Mouse (Mus musculus): ENCODE data around the gene Rgma.

Gene Rgma

DNA sequence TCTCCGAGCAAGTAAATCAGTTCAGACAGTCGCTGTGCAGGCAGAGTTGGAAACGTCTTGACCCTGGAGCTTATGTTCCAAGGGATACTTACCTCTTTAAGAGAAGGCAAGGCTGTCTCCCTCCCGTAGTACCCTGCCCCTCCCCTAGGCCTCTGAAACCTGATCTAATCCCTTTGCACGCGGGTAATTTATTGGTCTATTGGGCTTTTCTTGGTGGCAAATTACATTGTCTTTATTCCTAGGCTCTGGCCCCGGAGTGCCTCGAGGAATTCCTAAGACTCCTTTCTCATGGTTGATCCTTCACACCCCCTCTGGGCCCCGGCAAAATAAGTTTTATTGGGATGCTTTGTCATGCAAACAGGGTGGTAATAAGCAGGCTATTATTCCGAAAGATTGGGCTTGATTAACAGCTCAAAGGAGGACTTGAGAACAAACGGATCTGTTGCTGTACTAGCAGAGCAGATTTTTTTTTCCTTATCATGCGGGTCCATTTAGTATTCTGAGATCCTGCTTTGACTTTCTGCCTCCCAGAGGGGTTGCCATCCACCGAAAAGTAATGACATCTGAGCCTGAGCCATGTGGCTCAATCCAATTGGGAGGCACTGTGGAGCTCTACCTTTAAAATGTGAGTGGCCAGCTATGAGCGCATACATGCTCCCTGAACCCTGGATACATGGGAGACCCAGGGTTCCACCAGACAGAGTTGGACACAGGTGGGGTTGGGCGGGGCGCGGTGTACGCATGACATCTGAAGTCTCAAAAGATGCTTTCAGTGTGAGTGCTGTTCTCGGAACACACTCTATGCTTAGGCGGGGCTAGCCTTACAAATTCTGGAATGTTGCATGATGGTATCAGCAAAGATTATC is 25.0 kb downstream of the Rgma start:
- DNase-seq (ENCODE audit: low read depth, low spot score), result no peak

DNA sequence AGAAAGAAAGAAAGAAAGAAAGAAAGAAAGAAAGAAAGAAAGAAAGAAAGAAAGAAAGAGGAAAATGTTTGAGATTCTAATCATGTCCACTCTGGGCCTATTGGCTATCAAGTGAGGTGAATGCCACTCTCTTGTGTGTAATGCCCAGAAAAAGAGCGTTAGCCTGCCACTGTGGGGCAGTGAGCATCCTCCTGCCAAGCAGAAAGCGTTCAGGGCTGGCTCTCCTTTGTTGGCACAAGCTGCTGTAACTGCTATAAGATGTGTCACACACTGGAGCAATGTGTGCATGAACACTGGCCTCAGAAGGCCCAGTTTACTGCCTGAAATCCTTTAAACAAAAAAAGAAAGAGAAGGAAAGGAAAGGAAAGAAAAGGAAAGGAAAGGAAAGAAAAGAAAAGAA is 26.8 kb downstream of the Rgma start:
- no peak for DNase-seq (ENCODE audit: low read depth, low spot score)

DNA sequence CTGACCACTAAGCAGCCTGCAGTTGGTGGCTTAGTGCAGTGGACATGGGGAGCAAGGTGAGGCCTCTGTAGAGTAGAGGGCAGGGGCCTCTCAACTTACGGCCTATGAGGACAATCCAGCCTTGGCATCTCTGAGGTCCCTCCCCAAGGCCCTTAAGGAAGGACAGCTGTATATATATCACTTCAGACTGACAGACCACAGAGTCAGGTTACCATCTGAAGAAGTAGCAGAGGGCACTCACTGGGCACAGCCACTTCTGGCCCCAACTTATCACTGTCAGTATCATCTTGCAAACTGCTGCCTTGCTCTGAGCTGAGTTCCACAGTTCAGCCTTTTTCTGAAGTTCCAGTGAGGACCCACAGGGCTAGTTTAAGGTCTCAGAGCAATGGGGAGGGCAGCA is 27.4 kb downstream of the Rgma start:
- DNase-seq (ENCODE audit: low read depth, low spot score), result no peak

DNA sequence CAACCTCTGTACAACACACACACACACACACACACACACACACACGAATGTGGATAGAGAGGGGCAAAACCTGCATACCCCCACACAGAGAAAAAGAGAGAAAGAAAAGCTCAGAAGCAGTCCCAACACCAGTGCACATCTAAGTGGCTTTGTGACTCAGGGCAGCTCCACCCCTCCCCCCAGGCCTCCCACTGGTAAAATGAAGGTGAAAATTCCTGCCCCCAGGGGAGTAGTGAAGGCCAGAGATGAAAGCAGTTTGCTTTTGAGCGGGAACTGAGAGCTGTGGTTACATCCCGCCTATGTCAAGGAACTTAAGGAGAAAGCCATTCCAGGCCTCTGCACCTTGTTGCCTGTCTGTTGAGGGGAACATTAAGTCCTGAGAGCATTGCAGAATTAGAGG is 28.2 kb downstream of the Rgma start:
- no peak for DNase-seq (ENCODE audit: low read depth, low spot score)

DNA sequence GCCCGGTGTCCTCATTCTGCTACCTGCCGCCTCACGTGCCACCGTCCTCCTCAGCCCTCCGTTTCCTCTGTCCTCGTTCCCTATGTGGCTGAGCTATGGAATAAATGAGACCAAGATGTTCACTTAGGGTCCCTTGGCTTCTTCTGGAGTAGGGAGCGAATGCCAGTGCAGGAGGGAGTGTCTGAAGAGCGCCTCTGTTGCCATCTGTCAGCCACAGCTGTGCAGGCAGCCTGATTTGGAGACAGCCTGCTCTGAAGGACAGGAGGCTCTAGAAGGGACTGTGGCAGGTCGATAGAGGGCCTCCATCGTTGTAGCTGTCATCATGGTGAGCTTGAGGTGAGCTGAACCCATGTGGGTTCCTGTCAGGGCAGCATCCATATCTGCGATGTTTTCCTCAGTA is 30.2 kb downstream of the Rgma start:
- DNase-seq (ENCODE audit: low read depth, low spot score), result no peak

DNA sequence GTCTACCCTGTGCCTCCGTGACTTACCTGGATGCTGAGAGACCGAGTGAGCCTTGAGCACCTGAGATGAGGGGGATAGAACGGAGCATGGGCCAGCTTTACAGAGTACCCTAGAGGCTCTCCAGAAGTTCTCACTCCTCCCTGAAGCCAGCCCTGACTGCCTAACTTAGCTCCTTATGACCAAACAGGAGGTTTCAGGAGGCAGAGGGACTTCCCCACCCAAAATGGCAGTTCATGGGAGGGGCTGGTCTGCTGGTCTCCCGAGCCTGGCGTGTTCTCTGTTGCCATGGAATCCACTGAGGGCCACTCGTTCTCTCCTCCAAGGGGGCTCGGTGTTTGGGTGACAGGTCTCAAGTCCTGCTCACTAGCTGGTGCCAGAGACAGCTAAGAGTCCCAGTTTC is 36.2 kb downstream of the Rgma start:
- DNase-seq (ENCODE audit: low read depth, low spot score), result no peak

DNA sequence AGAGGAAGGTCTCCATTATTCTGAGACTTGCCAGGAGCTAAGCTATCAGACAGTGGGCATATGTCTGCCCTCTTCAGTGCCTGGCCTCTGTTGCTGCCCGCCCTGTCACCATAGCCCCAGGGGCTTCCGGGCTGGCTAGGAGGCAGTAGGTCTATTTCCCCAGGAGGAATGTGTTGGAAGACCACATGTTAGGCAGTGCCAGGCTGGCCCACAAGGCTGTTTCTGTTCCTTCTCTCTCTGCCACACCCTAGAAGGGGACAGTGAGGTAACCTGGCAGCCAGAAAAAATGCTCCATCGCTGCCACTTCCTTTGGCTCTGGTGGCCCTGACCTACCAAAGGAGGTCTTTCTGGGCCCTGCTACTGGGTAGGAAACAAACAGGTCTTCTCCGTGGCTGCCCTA is 36.7 kb downstream of the Rgma start:
- DNase-seq (ENCODE audit: low read depth, low spot score), result no peak

DNA sequence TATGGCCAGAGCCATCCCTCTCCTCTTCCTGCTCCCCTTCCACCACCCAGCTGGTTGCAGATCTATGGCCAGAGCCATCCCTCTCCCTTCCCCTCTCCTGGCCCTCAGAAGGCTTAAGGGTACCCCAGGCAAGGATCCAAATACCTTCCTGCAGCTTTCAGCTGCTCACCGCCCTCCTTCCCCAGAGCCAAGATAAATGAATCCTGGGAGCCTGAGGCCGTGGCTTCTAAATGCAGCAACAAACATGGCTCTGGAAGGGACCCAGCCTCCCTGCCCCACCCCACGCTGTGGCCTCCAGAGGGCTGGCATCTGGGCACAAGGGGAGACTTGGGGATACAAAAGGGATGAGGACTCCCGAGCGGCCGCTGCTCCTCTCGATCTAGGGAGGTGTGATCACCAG is 37.1 kb downstream of the Rgma start:
- no peak for DNase-seq (ENCODE audit: low read depth, low spot score)

DNA sequence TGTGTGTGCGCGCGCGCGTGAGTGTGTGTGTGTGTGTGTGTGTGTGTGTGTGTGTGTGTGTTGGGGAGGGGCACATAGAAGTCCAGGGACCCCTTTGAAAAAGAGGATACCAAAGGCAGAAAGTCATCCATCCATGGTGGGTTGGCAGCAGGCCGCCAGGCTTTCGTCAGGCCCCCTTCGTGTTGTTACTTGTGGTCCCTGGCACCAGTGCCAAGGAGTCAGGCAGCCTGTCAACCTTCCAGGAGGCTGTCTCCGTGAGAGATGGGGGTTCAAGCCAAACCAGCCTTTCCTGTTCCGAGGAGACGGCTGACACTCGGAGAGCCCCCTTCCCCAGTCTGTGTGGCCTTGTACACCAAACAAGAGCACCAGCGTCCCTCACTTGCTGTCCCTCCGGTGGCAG is 38.9 kb downstream of the Rgma start:
- DNase-seq (ENCODE audit: low read depth, low spot score), result no peak

DNA sequence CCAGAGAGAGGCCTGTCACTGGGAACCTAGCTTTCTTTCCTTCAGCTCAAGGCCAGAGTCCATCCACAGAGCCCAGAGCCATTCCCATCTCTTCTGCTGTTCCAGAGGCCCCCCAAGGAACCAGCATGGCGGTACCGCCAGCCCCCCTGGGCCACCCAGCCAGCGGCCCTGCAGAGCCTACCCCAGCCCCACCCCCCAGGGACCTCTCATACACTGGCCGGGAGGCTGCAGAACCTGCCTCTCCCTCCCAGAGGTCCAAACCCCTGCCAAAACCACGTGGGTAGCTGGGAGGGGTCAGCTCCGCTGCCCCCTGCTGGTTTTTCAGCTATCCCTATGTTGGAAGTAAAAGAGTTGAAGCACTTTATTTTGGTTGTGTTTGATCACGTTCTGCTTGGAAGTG is 44.1 kb downstream of the Rgma start:
- DNase-seq (ENCODE audit: low read depth, low spot score), result no peak

DNA sequence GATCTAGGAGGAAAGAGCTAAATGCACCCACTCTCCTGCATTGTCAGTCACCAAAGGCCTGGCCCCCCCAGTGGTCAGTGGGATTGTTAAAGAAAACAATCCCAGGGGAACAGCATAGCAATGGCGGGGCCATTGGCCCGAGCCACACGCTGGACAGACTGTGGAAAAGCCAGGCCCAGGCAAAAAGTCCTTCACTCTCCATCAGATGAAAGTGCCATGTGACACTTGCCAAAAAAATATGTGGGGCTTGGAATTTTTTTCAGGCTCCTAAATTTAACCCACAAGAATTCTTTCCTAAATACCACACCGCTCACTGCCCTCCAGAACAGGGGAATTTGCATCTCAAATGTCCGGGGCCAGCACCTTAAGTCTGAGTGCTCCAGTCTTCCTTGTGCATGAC is 45.5 kb downstream of the Rgma start:
- DNase-seq (ENCODE audit: low read depth, low spot score), result no peak

DNA sequence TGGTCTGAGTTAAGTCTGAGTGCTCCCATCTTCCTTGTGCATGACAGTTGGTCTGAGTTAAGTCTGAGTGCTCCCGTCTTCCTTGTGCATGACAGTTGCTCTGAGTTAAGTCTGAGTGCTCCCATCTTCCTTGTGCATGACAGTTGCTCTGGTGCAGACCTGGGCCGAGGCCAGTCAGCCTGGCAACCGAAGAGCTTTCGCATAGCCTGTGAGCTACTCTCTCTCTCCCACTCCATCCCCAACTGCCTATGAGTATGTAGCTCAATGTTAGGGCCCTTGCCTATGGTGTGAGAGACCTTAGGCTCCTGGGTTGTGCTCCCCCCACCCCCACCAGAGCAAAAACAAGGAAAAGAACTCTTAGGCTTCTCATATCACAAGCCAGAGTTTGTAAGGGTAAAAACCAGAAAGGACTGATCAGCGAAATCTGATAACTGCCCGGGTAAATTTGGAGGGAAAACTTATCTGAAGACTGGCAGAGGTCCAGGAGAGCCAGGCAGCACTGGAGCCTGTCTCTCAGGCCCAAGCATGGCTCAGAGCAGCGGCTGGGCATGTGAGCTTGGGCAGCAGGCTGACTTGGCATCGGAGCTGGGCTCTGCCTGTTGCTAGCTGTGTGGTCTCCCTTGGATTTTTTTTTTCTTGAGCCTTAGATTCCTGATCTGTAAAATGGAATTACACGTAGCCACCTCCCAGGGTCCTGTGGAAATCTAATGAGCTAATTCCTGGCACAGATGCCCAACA is 46.1 kb downstream of the Rgma start:
- no peak for DNase-seq (ENCODE audit: low read depth, low spot score)

DNA sequence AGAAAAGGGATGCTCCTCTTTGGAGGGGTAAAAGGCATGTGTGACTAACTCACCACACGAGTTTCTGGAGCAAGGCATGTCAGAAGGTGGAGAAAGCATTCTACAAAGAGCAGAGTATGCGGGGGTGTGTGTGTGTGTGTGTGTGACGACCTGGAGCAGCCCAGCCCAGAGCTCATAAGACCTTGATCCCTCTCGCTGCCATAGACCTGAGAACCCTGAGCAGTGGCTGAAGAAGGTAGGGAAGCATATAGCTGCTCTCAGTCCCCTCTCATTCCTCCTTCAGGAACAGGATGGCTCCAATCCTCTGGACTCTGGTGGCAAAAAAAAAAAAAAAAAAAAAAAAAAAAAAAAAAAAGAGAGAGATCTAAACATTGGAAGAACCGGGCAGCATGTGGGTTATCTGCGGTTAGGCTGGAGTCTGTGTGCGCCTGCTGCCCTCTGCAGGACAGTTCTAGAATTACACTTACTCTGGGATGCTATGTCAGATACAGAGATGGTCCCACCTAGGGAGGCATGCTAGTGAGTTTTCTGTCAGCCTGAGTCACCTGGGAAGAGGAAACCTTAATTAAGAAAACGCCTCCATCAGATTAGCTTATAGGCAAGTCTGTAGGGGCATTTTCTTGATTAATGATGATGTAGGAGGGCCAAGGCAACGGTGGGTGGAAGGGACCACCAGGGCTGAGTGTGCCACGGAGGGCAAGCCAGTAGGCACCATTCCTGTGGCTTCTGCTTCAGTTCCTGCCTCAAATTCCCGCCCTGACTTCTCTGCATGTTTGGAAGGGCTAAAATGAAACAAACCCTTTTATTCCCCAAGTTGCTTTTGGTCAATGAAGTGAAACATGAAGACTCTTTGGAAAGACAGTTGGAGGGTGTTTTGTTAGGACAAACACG is 47.2 kb downstream of the Rgma start:
- peak; percentile 66 for DNase-seq (ENCODE audit: low read depth, low spot score)

DNA sequence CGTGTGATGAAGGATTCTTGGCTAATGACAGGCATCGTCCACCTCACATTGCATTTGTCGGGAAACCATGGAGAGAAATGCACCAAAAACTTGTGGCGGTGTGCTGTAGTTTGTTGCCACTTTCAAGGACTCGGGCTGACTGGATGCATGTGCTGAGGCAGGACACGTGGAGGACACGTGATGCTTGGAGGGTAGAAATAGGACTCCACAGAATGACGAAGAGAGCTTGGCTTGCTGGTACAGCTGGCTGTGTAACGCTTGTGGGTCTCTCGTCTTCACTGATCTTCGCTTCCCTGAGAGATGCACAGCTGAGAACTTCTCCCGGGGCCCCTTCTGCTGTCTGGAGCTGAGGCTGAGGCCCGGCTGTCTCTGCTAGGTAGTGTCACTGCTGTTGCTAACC is 47.9 kb downstream of the Rgma start:
- DNase-seq (ENCODE audit: low read depth, low spot score), result no peak

DNA sequence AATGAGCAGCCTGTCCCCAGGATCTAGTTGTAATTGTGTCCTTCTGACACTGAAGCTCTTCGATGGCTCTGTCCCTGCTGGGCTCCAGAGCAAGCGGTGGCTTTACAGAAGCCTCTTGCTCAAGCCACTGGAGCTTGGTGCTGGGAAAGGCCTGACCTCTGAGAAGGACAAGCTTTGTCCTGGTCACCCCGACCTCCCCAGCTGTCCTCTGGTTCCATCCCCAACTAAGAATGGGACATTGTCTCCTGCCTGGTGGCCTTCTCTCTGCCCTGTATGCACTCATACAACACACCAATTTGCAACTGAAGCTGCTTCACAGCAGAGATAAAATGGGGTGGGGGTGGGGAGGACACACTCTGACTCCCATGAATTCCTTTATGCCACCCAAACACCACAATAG is 48.9 kb downstream of the Rgma start:
- no peak for DNase-seq (ENCODE audit: low read depth, low spot score)

DNA sequence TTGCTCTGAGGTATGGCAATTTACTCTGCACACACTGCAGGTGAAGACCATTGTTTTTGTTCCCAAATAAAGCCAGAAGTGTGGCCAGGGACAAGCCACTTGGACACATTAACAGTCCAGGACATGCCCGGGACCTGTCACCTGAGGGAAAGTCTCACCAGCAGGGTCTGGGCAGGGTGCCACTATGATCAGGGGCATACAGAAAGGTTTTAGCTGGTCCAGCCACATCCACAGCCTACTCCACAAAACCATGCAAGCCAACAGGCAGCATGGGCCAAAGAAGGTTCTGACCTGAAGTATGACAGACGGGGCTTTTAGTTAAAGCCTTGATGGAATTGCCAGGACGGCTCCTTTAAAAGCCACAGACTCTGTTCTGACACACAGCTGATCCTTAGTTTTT is 49.4 kb downstream of the Rgma start:
- no peak for DNase-seq (ENCODE audit: low read depth, low spot score)

DNA sequence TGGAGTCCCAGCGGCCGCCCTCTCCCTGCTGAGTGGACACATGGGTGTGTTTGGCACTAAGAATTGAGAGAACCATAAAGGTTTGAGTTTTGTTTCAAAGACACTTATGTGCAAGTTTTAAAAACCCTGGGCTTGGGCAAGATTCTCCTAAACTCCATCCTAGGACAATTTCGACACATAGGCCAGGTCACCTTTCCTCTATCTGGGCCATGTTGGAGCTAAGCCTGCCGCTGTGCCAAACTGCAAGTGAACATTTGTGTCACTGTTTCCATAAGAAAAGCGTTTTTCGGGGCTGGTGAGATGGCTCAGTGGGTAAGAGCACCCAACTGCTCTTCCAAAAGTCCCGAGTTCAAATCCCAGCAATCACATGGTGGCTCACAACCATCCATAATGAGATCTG is 50.1 kb downstream of the Rgma start:
- DNase-seq (ENCODE audit: low read depth, low spot score), result no peak

DNA sequence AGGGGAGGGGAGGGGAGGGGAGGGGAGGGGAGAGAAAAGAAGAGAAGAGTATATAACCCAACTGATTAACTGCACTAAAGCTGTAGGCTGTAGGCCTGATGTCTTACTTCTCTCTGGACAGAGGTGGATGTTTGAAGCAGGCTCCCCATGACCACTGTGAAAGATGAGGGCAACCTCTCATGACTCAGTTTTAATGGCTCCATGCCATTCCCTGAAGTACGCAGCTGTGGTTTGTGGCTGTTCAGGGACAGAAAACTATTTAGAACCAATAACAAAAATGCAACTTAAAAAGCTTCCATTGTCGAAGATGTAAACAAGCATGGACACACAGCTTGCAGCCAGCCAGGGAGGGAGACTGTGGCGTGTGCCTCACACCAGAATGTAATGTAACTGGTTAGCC is 50.9 kb downstream of the Rgma start:
- DNase-seq (ENCODE audit: low read depth, low spot score), result no peak

DNA sequence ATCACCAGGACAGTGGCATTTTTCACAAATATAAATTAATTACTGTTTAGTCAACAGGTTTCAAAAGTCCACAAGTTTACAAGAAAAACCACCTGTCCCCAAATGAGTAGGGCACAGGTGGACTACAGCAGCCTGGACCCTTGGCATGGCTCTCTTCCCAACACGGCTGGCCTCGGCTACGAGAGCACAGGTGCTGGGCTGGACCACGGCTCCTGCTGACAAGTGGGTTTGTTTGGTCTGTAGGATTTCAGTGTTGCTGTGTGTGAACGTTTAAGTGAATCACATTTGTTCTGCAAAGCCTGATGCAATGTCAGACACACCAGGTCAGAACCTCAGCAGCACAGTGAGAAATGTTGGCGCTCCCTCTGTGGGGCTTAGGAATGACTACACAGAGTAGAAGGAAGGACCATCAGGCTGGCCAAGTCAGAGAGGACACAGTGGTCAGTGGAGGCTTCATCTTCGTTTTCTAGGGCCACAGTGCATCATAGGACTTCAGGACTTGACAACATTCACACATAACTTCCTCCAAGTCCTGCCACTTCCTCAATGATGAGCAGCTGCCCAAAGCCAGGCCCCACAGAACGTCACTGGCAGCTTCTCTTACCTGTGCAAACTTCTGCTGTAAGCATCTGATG is 51.6 kb downstream of the Rgma start:
- no peak for DNase-seq (ENCODE audit: low read depth, low spot score)

DNA sequence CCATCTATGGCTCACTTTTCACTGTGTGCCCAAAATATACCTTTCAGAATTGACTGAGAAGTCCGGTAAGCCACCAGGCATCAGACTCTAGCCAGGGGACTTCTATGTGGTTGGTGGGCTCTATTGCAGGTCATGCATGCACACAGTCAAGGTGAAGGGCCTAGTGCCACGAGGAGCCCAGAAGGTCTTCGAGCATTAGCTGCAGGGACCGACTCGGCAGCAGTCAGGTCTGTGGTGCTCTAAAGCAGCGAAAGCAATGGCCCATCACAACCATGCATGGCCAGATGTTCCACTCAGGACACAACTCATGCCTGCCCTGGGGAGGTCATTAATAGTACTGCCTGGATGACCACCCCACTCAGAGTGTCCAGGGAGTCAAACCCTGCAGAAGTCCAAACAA is 52.5 kb downstream of the Rgma start:
- DNase-seq (ENCODE audit: low read depth, low spot score), result no peak

DNA sequence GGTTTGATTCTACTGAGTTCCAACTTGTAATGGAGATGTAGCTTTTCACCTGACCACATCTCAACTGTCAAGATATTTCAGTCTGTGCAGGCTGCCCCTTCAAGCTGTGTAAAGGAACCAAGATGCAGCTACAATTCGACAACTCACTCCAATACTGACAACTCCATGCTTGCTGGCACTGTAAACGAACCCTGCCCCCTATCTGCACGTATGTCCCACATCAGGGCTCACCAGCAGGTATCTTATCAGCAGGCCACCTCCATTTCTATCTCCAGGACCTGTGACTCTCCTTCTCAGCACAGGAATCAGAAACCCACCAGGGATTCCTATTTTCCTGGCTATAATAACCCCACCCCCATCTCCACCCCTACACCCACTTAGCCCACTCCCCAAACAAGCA is 53.2 kb downstream of the Rgma start:
- no peak for DNase-seq (ENCODE audit: low read depth, low spot score)

Data from A20 (cell line).